Mouse (Mus musculus) heart, postnatal 36 days (tissue): Measurements from ENCODE around the gene Ankrd13a. TPM values are rescaled to one million over a fixed set of nuclear protein-coding genes. Genes with fewer than 3 reads are reported as not detected.
A peak's percentile ranks its signal among the peaks of the same experiment; 100 is the strongest.

Source experiments
- DNase-seq, 2 experiments: peaks; one replicate each; pipeline ENCODE4 v3.0.0; 2021 to 2022
- intact Hi-C: fragments of 180-260 bp; cut with DNase I; formaldehyde crosslinking; loops from one replicate; pipeline ENCODE4 v1.15.1; 2025
- total RNA-seq, 2 experiments: library from RNA; stranded (reverse); gene quantifications; 2 replicates each; pipeline ENCODE4 v1.2.3; 2021

Gene Ankrd13a
- 10 to 100 TPM; 30.9 to 42.3 TPM for total RNA-seq

DNA sequence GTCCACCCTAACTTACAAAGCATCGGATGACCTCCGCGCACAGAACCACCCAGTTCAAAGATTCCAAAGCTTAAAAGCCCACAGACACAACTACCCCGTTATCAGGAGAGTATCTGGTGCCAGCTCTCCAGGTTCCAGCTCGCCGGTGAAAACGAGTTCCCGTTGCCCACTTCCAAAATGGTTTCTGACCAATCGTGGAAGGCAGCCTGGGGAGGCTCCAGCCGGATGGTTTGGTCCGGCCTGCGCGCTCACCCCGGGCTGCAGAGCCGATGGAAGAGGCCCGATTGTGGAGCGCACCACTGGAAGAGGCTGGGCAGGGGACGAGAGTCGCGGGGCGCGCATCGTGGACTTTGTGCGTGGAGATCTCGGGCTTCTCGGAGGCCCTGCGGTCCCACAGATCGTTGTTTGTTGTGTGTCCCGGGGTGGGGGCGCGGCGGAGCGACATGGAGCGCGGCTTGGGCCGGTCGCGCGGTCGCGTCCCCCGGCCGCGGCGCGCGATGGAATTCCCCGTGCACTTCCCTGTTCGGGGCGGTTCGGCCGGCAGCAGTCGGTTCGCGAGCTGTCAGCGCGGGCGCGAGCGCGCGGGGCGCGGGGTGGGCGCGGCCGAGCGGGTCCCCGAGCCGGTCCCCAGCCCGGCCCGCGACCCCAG is at the start of gene Ankrd13a:
Ankrd13a (plus strand) TSS at position 275 of the 649 bp plus-strand sequence.
- intact Hi-C loops = loop anchor here (2.0 to 5.0 kb wide), 2 partner anchors 30 to 67 kb away; partner anchors contain the start of gene Tchp

GRCm38 (mm10) chr5:114728160-114728559 is 46.3 kb upstream of the Ankrd13a start:
- DNase-seq = peak; percentile 29 to 33
- intact Hi-C loops = no loop called here

More for the DNA sequence above, at the start of gene Ankrd13a:
- peak; percentile 88 to 90 for DNase-seq

DNA sequence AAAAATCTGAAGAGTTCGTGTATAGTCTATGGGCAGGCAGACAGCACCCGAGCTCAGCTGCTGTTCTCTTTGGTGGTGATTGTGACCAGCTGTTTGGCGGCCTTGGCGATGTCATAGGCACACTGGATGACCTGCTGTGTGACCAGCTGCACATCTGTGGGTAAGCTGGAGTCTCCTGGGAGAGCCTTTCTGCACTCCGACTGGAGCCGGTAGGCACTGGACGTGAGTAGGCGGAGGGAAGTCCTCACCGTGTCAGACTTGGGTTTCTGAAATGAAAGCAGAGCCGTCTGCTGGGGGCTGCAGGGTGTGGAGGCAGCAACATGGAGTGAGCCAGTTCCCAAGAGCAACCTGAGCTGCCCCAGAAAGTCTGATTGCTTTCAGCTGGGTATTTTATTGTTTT is 44.3 kb upstream of the Ankrd13a start:
- intact Hi-C loops = no loop called here
- DNase-seq = no peak

- intact Hi-C loops = no loop called here
- DNase-seq = no peak
Observed at GRCm38 (mm10) chr5:114731498-114731897, 43.0 kb upstream of the Ankrd13a start.

GRCm38 (mm10) chr5:114731969-114732368 is 42.5 kb upstream of the Ankrd13a start:
- DNase-seq = no peak
- intact Hi-C loops = no loop called here

DNA sequence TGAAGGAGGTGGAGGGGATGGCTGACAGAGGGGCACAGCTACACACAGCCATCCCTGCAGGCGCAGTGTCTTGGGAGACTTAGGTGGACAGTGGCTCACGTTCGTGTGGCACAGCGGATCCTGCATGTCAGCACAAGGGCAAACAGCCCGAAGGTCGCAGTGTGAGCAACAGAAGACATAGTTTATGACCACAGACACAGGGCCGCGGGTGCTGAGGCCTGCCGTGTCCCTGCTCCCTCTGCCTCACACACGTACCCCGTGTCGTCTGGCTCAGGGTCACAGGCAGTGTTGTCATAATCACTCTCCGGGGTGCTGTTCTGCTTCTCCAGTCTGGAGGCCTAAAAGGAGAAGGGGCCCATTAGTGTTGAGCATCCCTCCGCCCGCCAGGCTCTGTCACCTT is 40.9 kb upstream of the Ankrd13a start:
- DNase-seq = no peak
- intact Hi-C loops = no loop called here

DNA sequence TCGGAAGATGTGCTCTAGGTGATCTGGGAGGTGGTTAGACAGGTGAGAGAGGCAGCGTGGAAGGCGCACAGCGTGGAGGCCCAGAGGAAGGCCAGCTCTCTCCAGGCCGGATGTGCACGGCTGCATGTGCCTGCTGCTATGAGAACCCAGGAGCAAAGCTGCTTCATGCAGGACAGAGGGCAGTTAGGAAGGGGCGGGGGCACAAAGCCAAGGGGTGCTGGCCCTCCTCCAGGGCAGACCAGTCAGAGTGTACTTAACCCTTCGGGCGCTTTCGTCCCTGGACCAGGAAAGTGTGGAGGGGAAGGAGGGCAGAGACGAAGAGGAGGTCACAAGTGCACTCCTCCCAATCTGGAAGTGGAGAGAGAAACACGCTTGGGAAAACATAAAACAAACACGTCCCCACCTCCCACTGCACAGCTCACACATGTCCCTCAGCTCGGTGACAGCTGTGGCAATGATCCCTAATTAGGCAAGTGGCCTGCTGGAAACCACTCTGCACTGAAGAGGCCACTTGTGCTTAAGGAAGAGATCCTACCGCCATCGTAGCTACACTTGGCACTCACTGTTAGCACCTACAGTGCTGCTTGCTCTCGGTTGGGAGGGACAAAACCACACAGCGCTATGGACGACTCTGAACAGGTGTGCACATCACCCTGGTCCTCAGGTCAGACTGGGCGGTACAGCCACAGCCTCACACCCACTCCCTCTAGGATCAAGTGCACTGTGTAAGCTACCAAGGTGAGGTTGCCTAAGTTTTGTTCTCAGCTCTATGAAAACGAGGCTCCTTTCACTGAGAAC is 37.2 kb upstream of the Ankrd13a start:
- DNase-seq = no peak
- intact Hi-C loops = no loop called here

- intact Hi-C loops = loop anchor here (2.0 kb wide), 2 partner anchors 30 to 32 kb away; no protein-coding TSS in a partner anchor
- DNase-seq = peak; percentile 65 to 68
Observed at GRCm38 (mm10) chr5:114738707-114739241, 35.7 kb upstream of the Ankrd13a start.

DNA sequence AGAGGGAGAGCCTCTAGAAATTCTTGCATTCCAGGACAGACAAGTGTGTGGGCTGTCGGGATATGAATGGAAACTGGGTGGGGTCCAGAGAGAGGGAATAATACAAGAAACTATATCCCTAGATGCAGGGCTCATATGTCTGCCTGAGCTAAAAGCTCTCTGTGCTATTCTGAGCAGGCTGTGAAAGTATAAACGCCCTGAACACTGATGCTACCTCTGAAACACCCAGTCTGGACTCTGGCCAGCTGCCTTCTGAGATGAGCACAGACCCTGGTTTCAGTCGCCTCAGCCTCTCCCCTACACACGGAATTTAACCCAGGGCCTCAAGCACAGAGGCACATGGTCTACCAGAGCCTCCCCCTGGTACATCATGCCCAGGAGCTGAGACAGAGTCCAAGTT is 33.9 kb upstream of the Ankrd13a start:
- intact Hi-C loops = no loop called here
- DNase-seq = no peak

GRCm38 (mm10) chr5:114742572-114742971 is 31.9 kb upstream of the Ankrd13a start:
- no peak for DNase-seq
- intact Hi-C loops = no loop called here

DNA sequence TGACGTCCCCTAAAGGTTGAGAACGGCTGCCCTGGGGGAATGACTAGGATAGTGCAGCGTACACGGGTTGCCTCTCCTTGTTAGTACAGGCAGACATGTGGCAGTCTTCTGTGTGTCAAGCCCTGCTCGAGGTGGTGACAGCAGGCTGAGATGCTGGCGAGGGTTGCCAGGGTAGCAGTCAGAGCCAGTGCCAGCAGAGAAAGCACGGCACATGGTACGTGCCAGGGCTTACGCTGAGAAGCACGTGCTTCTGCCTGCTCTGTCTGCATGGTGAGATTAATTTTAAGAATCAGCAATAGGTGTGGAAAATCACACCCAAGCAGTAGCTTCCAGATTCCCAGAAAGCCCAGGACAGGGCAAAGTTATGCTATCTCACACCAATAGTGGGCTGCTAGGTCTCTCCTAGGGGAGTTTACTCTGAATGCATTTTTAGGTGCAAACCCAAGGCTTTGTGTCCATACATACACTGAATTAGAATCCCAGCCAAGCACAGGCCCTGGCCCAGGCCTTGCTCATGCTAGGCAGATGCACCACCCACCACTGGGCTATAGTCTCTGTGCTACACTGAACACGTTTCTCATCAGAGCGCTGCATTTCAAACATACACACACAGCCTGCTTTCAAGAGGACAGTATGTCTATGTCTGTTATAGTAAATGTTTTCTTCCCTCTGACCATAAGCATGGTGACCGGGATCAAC is 31.3 kb upstream of the Ankrd13a start:
- intact Hi-C loops = no loop called here
- peak; percentile 52 to 63 for DNase-seq

- DNase-seq = no peak
- intact Hi-C loops = no loop called here
Observed at GRCm38 (mm10) chr5:114743697-114744090, 30.8 kb upstream of the Ankrd13a start.

GRCm38 (mm10) chr5:114745581-114745980 is 28.9 kb upstream of the Ankrd13a start:
- peak; percentile 33 to 41 for DNase-seq
- intact Hi-C loops = no loop called here

- no peak for DNase-seq
- intact Hi-C loops = no loop called here
Observed at GRCm38 (mm10) chr5:114746886-114747285, 27.6 kb upstream of the Ankrd13a start.

DNA sequence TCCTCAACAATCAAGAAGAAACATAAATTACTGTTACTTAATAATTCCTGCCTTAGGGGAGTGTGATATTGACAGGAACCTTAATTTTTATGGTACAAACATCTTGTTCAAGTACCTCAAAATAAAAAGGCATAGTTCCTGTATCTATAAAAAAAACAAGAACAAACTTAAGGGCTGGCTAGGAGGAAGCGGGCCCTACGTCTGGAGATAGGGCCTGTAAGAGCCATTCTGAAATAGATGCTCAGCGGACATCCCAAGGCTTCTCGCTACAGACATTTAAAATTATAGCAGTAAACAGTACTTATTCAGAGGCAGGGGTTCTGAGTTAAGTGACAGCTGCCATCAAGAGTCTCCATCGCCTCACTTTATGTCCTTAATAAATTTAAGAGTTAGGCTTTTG is 27.0 kb upstream of the Ankrd13a start:
- intact Hi-C loops = no loop called here

DNA sequence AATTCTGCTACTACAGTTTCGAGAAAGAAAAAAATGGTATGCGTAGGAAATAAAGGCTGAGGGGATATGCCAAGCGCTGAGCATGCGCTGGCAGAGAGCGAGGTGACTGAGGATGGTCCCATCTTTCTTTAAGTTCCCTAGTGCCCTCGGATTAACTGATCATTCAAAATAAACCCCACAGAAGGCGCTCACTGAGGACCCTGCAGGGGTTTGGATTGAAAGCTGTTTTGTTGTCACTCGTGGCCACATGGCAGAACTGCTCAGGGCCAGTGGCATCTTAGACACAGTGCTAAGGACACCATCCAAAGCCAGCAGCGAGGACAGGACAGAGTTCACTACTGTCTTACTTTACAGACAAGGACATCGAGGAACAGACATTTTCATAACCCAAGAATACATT is 24.2 kb upstream of the Ankrd13a start:
- no peak for DNase-seq
- intact Hi-C loops = loop anchor here (5.0 kb wide), 1 partner anchor 38 kb away; no protein-coding TSS in a partner anchor

More for the DNA sequence above, 27.0 kb upstream of the Ankrd13a start:
- DNase-seq = no peak

DNA sequence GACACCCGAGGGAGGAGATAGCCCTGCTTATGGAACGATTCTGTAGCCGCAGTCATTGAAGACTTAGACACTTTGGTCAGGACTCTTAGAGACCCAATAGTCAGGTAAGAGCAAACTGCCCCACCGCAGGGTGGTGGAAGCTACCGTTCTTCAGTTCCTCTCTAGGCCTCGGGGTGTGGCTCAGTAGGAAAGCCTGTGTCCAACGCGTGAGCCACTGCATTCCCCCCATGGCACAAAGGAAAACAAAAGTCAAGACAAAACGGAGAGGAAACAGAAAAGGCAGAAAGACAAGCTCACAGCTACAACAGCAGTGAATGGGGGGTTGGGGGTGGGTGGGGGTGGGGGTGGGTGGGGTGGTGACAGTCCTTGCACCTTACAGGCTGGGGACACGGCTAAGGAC is 22.1 kb upstream of the Ankrd13a start:
- intact Hi-C loops = loop anchor here (5.0 kb wide), 1 partner anchor 40 kb away; no protein-coding TSS in a partner anchor
- DNase-seq = no peak

- DNase-seq = no peak
- intact Hi-C loops = loop anchor here (5.0 kb wide), 1 partner anchor 41 kb away; no protein-coding TSS in a partner anchor
Observed at GRCm38 (mm10) chr5:114753384-114753783, 21.1 kb upstream of the Ankrd13a start.

- intact Hi-C loops = no loop called here
- DNase-seq = no peak
Observed at GRCm38 (mm10) chr5:114759536-114760090, 14.9 kb upstream of the Ankrd13a start.

- intact Hi-C loops = no loop called here
- peak in 1 of 2 experiments; percentile 15 for DNase-seq
Observed at GRCm38 (mm10) chr5:114761980-114762379, 12.5 kb upstream of the Ankrd13a start.
